17 mouse cellular contexts compared by ENCODE assay signal in genomic region chr6:5854048-5854836, GRCm38 (mm10).
DNase-seq lines count a peak whose midpoint lies in the region; ATAC-seq and TF ChIP-seq lines count a peak whose summit lies in the region.
"Had no signal": no experiment of that assay in that cellular context is flagged by ENCODE, and none has a peak within 500 bp of the region (broad histone marks: within the 10 kb centered on the region; RNA-seq: fewer than 3 reads in every experiment).

No protein-coding gene starts in this region.

- TF ChIP-seq CTCF in heart, adult 2 months (IDR thresholded peaks at IDR 0.05) = no peak

- no peaks in the 10 kb centered on the region for H3K36me3 ChIP-seq in heart, adult 2 months (ENCODE audit: control insufficient read depth, insufficient read depth, low read length)
- H3K36me3 ChIP-seq in midbrain, embryonic 11.5 days (ENCODE audit: control insufficient read depth, insufficient read depth, low read length) = no peaks in the 10 kb centered on the region
- no peaks in the 10 kb centered on the region for H3K36me3 ChIP-seq in midbrain, embryonic 15.5 days (replicated peaks)
- H3K36me3 ChIP-seq: embryonic facial prominence, embryonic 10.5 days; heart, embryonic 12.5 days; hindbrain, embryonic 15.5 days had no signal

- H3K4me1 ChIP-seq in heart, adult 2 months (ENCODE audit: control insufficient read depth, insufficient read depth, low read length) = no peaks in the 10 kb centered on the region; the same call in 1 of the 2 replicates
- H3K4me1 ChIP-seq in midbrain, embryonic 11.5 days (ENCODE audit: control insufficient read depth, insufficient read depth, low read length) = no peaks in the 10 kb centered on the region
- peaks cover 2% of the 10 kb centered on the region for H3K4me1 ChIP-seq in midbrain, embryonic 15.5 days
- H3K4me1 ChIP-seq: heart, embryonic 12.5 days had no signal

- 80% methylated on average over 12 of the region's 12 CpGs for WGBS in heart, adult 2 months
- 91% methylated on average over 12 of the region's 12 CpGs for WGBS in midbrain, embryonic 11.5 days
- 88% methylated on average over 12 of the region's 12 CpGs for WGBS in midbrain, embryonic 15.5 days

- H3K4me2 ChIP-seq in midbrain, embryonic 11.5 days = no peak overlapping the region
- H3K4me2 ChIP-seq in midbrain, embryonic 15.5 days = no peak overlapping the region
- H3K4me2 ChIP-seq: heart, embryonic 12.5 days; hindbrain, embryonic 15.5 days had no signal

- no peak overlapping the region for H3K9ac ChIP-seq in heart, adult 2 months (ENCODE audit: low read depth, low read length)
- H3K9ac ChIP-seq in midbrain, embryonic 11.5 days (ENCODE audit: low read length) = no peak overlapping the region
- no peak overlapping the region for H3K9ac ChIP-seq in midbrain, embryonic 15.5 days
- H3K9ac ChIP-seq: heart, embryonic 12.5 days; hindbrain, embryonic 15.5 days had no signal

- no peak overlapping the region for H3K27ac ChIP-seq in heart, adult 2 months
- H3K27ac ChIP-seq in midbrain, embryonic 11.5 days (ENCODE audit: low read depth, low read length) = no peak overlapping the region
- H3K27ac ChIP-seq in midbrain, embryonic 15.5 days = no peak overlapping the region
- H3K27ac ChIP-seq: embryonic facial prominence, embryonic 10.5 days; hindbrain, embryonic 15.5 days had no signal

- intact Hi-C loops in heart, adult 2 months (cut with DNase I) = loop anchor here (10.0 kb wide), 2 partner anchors 1031 to 1271 kb away; partner anchors contain the start of gene Dlx5

- no peaks in the 10 kb centered on the region for H3K9me3 ChIP-seq in midbrain, embryonic 11.5 days (ENCODE audit: control insufficient read depth, low read length)
- H3K9me3 ChIP-seq in midbrain, embryonic 15.5 days = no peaks in the 10 kb centered on the region
- H3K9me3 ChIP-seq: embryonic facial prominence, embryonic 10.5 days; hindbrain, embryonic 15.5 days had no signal

- TF ChIP-seq POLR2A in heart, adult 2 months (IDR thresholded peaks at IDR 0.05; ENCODE audit: insufficient read depth, low read depth, low read length) = no peak

- ATAC-seq in midbrain, embryonic 11.5 days (ENCODE audit: low FRiP score) = no peak
- ATAC-seq in midbrain, embryonic 15.5 days (replicated peaks) = no peak
- ATAC-seq: forebrain, embryonic 16.5 days; intestine, embryonic 16.5 days had no signal

- no peaks in the 10 kb centered on the region for H3K27me3 ChIP-seq in heart, adult 2 months (ENCODE audit: control insufficient read depth, insufficient read depth, low read length)
- no peaks in the 10 kb centered on the region for H3K27me3 ChIP-seq in midbrain, embryonic 11.5 days (ENCODE audit: control insufficient read depth, insufficient read depth, low read length)
- H3K27me3 ChIP-seq in midbrain, embryonic 15.5 days (replicated peaks) = no peaks in the 10 kb centered on the region
- H3K27me3 ChIP-seq: heart, embryonic 12.5 days; hindbrain, embryonic 15.5 days had no signal

- TF ChIP-seq EP300 in heart, adult 2 months (IDR thresholded peaks at IDR 0.05; ENCODE audit: insufficient read depth, low read depth, low read length) = no peak

- H3K4me3 ChIP-seq in heart, adult 2 months = no peak overlapping the region
- H3K4me3 ChIP-seq in midbrain, embryonic 11.5 days (ENCODE audit: low read depth, low read length) = no peak overlapping the region
- no peak overlapping the region for H3K4me3 ChIP-seq in midbrain, embryonic 15.5 days
- H3K4me3 ChIP-seq: embryonic facial prominence, embryonic 10.5 days; heart, embryonic 12.5 days; hindbrain, embryonic 15.5 days had no signal

- H3K79me2 ChIP-seq in heart, adult 2 months (replicated peaks; ENCODE audit: control insufficient read depth, insufficient read depth, low read length) = no peaks in the 10 kb centered on the region

- DNase-seq in cerebellum, adult 9-11 months = peak; percentile 38
- DNase-seq in cerebellum, adult 11 months = no peak
- DNase-seq in heart, adult 11 months = peak; percentile 55
- no peak for DNase-seq in heart, adult 2 months
- peak; percentile 62 for DNase-seq in midbrain, embryonic 11.5 days (ENCODE audit: low spot score, missing footprints)
- no peak for DNase-seq in kidney, postnatal 36 days
- DNase-seq: adrenal gland, adult 2 months; adrenal gland, postnatal 25 days; gastrocnemius, postnatal 36 days; heart, adult 18-20 months; kidney, adult 2 months had no signal

Comparison
In these comparisons a context has a peak if more than half of its experiments do, and no peak if none do; other contexts are left out.
1. DNase-seq: peak in cerebellum, adult 9-11 months (single experiment), heart, adult 11 months (single experiment) and midbrain, embryonic 11.5 days (single experiment); none in cerebellum, adult 11 months (single experiment), heart, adult 2 months (0 of 2) and kidney, postnatal 36 days (0 of 2).